Mouse (Mus musculus): ENCODE measurements at regions not wholly inside any gene's neighbourhood (a gene's known extent, or its start where the extent isn't known, plus 50 kb on each side); places are given as distances from the start of the nearest gene placed in this dataset.

DNA sequence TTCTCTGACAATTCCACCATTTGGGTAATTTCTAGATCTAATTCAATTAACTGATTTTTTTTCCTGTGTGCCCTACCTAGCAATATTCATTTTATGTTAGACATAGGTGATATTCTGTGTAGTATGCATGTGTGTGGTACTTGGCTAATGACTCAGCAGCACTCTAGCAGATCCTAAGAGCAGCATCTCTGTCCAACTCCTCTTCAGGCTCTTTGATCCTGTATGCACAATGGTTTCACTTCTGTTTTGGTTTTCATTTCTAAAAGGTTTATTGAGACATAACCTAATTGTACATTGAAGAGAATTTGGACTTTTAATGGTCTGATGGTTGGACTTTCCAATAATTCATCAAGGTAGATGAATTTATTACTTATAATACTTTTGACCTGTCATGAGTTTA lies 308.8 kb upstream of the Gm765 start:
- H3K27ac ChIP-seq (ENCODE audit: insufficient read depth, low read depth, low read length) = no peak overlapping the region
- H3K4me3 ChIP-seq (ENCODE audit: insufficient read depth, low read depth, low read length) = no peak overlapping the region
- H3K4me1 ChIP-seq (ENCODE audit: control insufficient read depth, insufficient read depth, low read length) = no peaks in the 10 kb centered on the region
- TF ChIP-seq CTCF (IDR thresholded peaks at IDR 0.05; ENCODE audit: insufficient read depth, low read depth, low read length) (no peak), POLR2A (IDR thresholded peaks at IDR 0.05; ENCODE audit: insufficient read depth, low read depth, low read length) (no peak)

DNA sequence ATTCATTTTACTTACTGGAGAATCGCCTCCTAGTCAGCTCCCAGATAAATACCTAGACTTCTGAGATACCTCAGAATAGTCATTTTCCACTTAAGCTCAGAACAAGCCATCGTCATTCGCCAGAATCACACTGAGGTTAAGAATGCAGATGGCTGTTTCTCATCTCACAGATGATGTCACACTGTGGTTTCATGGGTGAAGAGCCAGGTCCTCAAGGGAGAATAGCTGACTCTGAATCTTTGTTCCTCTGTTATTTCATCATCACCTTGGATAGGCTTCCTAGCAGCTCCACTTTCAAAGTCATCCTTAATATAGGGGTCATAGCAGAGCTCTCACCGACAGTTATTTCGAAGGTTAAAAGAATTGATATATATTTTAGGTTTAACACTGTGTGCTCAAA lies 297.8 kb upstream of the Gm765 start:
- Histone ChIP-seq H3K27ac (ENCODE audit: insufficient read depth, low read depth, low read length) (no peak overlapping the region), H3K4me1 (ENCODE audit: control insufficient read depth, insufficient read depth, low read length) (no peaks in the 10 kb centered on the region), H3K4me3 (ENCODE audit: insufficient read depth, low read depth, low read length) (no peak overlapping the region)
- 93% methylated on average over 5 of the region's 5 CpGs for WGBS
- TF ChIP-seq POLR2A (IDR thresholded peaks at IDR 0.05; ENCODE audit: insufficient read depth, low read depth, low read length) (no peak), CTCF (IDR thresholded peaks at IDR 0.05; ENCODE audit: insufficient read depth, low read depth, low read length) (no peak)

DNA sequence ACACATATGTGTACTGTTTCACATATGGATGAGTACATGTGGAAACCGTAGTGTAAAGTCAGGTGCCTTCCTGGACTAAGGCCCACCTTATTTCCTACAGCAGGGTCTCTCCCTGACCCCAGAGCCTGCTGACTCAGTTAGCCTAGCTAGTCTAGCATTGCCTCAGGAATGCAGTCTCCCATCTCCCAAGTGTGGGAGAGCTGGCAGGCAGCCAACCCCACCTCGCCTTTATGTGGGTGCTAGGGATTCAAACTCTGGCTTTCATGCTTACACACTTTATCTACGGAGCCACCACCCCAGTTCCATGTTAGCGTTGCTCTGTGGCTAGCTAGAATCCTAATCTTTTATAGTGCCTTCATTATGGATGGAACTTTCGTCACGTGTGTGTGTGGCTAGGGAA lies 293.3 kb upstream of the Gm765 start:
- TF ChIP-seq POLR2A (IDR thresholded peaks at IDR 0.05; ENCODE audit: insufficient read depth, low read depth, low read length) = no peak
- TF ChIP-seq CTCF (IDR thresholded peaks at IDR 0.05; ENCODE audit: insufficient read depth, low read depth, low read length) = no peak

DNA sequence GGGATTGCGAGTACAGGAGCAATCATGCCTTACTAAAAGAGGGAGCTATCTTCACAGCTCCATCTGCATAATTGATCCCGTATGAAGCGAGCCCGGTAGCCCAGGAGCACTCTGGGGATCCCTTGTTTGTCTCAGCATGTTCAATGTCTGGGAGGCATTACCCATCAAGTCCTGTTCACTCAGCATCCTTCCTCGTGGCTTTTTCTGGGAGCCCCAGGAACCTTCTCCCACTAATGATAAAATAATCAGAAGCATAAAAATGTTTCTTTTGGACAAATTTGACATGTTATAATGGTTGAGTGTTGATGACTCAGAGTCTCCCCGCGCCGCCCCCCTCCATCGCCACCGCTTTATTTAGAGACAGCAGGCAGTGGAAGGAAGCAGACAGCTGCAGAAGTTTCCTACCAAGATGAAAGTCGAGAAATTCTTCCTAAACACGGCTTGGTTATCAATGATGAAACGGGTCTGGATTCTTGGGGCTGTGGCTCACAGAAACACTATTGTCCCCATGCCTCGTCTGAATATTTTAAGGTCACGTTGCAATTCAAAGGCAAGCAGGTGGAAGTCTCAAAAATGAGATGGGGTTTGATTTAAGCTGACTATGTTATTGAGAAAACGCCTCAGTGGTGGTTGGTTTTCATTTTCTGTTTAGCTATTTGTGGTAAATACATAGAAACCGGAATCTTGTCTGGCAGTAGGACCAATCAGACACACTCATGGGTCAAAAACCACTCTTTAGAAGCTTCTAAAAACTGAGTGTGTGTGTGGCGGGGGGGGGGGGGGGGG lies 289.9 kb upstream of the Gm765 start:
- TF ChIP-seq CTCF (IDR thresholded peaks at IDR 0.05; ENCODE audit: insufficient read depth, low read depth, low read length) (no peak), POLR2A (IDR thresholded peaks at IDR 0.05; ENCODE audit: insufficient read depth, low read depth, low read length) (no peak)
- no peak overlapping the region for H3K27ac ChIP-seq (ENCODE audit: insufficient read depth, low read depth, low read length)
- 35% methylated on average over 18 of the region's 18 CpGs for WGBS

More for the DNA sequence above, 293.3 kb upstream of the Gm765 start:
- whole genome bisulfite sequencing = 86% methylated on average over 6 of the region's 6 CpGs
- H3K27ac ChIP-seq (ENCODE audit: insufficient read depth, low read depth, low read length) = no peak overlapping the region
- no peak overlapping the region for H3K4me3 ChIP-seq (ENCODE audit: insufficient read depth, low read depth, low read length)
- 0 out of 2 replicates have a peak, but pooled peaks cover 3% of the 10 kb centered on the region for H3K4me1 ChIP-seq (ENCODE audit: control insufficient read depth, insufficient read depth, low read length)

DNA sequence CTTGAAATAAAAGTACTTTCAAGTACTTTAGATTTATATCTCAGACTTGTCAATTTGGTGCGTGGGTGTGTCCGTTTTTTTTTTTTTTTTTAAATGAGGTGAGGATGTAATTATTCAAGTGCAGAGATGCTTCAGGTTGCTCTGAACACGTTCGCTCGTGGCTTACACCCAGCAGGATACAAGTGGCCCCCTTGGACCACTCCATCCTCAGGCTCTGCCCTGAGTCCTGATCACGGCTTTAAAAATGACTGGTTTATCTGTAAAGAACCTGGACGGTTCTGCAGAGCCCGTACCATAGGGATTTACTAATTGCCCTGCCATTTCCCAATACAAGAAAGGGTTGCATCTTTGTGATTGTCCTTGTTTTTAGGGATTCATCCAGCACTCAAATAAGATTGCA lies 288.7 kb upstream of the Gm765 start:
- no peak overlapping the region for H3K4me3 ChIP-seq (ENCODE audit: insufficient read depth, low read depth, low read length)
- 88% methylated on average over 8 of the region's 8 CpGs for WGBS
- TF ChIP-seq POLR2A (IDR thresholded peaks at IDR 0.05; ENCODE audit: insufficient read depth, low read depth, low read length) (no peak), CTCF (IDR thresholded peaks at IDR 0.05; ENCODE audit: insufficient read depth, low read depth, low read length) (no peak)
- H3K27ac ChIP-seq (ENCODE audit: insufficient read depth, low read depth, low read length) = no peak overlapping the region
- H3K4me1 ChIP-seq (ENCODE audit: control insufficient read depth, insufficient read depth, low read length) = 0 out of 2 replicates have a peak, but pooled peaks cover 3% of the 10 kb centered on the region

More for the DNA sequence above, 289.9 kb upstream of the Gm765 start:
- Histone ChIP-seq H3K4me3 (ENCODE audit: insufficient read depth, low read depth, low read length) (peak overlapping the region; percentile 10; the same call in 1 of the 2 replicates), H3K4me1 (ENCODE audit: control insufficient read depth, insufficient read depth, low read length) (0 out of 2 replicates have a peak, but pooled peaks cover 3% of the 10 kb centered on the region)

DNA sequence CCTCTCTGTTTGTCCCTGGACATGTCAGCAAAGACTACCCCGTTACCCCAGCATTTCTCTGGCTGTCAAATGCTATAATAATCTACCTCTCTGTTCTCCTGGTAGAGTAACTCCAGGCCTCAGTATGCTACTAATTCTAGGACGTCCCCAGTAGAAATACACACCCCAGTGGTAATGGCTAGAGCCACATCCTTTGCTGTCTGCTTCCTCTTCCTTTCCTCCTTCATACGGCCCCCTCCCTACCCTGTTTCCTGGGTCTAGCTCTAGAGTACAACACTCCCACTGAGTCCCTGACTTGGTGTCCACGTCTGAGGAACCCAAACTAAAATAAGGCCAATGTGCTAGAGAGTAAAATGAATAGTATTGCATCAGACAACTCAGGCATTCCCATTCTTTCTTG lies 287.1 kb upstream of the Gm765 start:
- TF ChIP-seq POLR2A (IDR thresholded peaks at IDR 0.05; ENCODE audit: insufficient read depth, low read depth, low read length) = no peak
- TF ChIP-seq CTCF (IDR thresholded peaks at IDR 0.05; ENCODE audit: insufficient read depth, low read depth, low read length) = no peak
- WGBS = 87% methylated on average over 4 of the region's 4 CpGs
- H3K27ac ChIP-seq (ENCODE audit: insufficient read depth, low read depth, low read length) = no peak overlapping the region
- no peak overlapping the region for H3K4me3 ChIP-seq (ENCODE audit: insufficient read depth, low read depth, low read length)
- H3K4me1 ChIP-seq (ENCODE audit: control insufficient read depth, insufficient read depth, low read length) = 0 out of 2 replicates have a peak, but pooled peaks cover 3% of the 10 kb centered on the region

DNA sequence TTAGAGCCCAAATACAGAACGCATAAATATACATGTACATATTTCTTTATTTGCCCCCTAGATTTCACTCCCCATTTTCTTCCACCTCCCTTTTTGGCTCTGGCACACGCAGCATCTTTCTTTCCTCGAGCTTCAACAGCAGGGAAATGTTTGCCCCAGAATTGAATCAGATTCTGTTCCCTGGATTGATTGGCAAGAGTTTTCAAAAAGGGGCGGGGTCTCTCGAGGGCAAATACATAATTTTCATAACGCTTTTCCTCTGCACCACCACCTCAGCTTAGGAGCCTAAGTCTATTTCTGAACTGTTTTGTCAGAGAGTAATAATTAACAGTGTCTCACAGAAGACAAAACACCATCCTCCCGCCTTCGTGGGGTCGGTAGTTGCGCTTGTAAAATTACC lies 283.9 kb upstream of the Gm765 start:
- Histone ChIP-seq H3K4me3 (ENCODE audit: insufficient read depth, low read depth, low read length) (no peak overlapping the region), H3K27ac (ENCODE audit: insufficient read depth, low read depth, low read length) (no peak overlapping the region), H3K4me1 (ENCODE audit: control insufficient read depth, insufficient read depth, low read length) (no peaks in the 10 kb centered on the region)
- TF ChIP-seq POLR2A (IDR thresholded peaks at IDR 0.05; ENCODE audit: insufficient read depth, low read depth, low read length) (no peak), CTCF (IDR thresholded peaks at IDR 0.05; ENCODE audit: insufficient read depth, low read depth, low read length) (no peak)
- WGBS = 22% methylated on average over 10 of the region's 10 CpGs

DNA sequence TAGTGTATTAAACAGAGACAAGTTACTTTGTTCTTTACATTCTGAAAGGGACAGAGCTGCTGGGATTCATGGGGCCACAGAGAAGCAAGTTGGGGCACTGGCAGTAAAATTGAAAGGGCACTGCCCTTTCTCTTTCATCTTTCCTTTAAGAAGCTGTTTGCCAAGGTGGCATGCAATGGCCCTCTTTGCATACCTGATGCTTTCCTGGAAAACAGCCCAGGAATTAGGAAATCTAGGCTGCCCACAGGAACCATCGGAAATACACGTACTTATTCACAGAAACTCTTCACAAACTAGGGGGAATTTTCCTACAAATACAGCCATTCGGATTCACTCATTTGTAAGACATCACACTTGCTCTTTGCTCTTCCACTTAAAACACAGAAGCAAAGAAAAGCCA lies 278.3 kb upstream of the Gm765 start:
- no peaks in the 10 kb centered on the region for H3K4me1 ChIP-seq (ENCODE audit: control insufficient read depth, insufficient read depth, low read length)
- TF ChIP-seq CTCF (IDR thresholded peaks at IDR 0.05; ENCODE audit: insufficient read depth, low read depth, low read length) (no peak), POLR2A (IDR thresholded peaks at IDR 0.05; ENCODE audit: insufficient read depth, low read depth, low read length) (no peak)
- 63% methylated on average over 3 of the region's 3 CpGs for WGBS
- no peak overlapping the region for H3K4me3 ChIP-seq (ENCODE audit: insufficient read depth, low read depth, low read length)
- no peak overlapping the region for H3K27ac ChIP-seq (ENCODE audit: insufficient read depth, low read depth, low read length)

DNA sequence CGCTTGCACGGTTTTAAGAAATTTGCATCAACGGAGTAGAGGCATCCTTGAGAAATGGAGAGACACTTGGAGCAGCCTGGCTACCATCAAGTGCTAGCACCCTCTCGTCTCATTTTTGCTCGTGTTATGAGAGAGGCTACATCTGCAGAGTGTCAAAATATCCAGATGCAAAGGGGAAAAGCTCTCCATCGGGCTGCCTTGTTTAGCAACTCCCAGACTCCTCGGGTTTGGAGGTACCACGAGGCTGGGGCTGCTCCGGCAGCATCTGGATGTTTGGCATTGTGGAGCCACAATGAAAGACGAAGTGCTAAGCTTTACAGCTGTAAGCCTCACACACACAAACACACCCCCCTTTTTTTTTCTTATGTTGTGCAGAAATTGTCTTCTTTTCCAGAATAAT lies 270.5 kb upstream of the Gm765 start:
- Histone ChIP-seq H3K4me1 (ENCODE audit: control insufficient read depth, insufficient read depth, low read length) (no peaks in the 10 kb centered on the region), H3K4me3 (ENCODE audit: insufficient read depth, low read depth, low read length) (no peak overlapping the region), H3K27ac (ENCODE audit: insufficient read depth, low read depth, low read length) (no peak overlapping the region)
- WGBS = 89% methylated on average over 10 of the region's 10 CpGs
- TF ChIP-seq CTCF (IDR thresholded peaks at IDR 0.05; ENCODE audit: insufficient read depth, low read depth, low read length) (no peak), POLR2A (IDR thresholded peaks at IDR 0.05; ENCODE audit: insufficient read depth, low read depth, low read length) (no peak)
